Mouse (Mus musculus) embryonic fibroblast, embryonic 13.5 days (primary cell): ENCODE measurements around the gene Dennd6b.

Experiments
- CTCF ChIP-seq: IDR thresholded peaks from 2 replicates; pipeline ENCODE4 v1.5.1; 2011; ENCODE audit warnings: mild to moderate bottlenecking, control low read depth, low read length, moderate library complexity, borderline replicate concordance; ENCODE audit not compliant: insufficient read depth
- POLR2A ChIP-seq: IDR thresholded peaks from 2 replicates; pipeline ENCODE4 v1.6.1; 2011; ENCODE audit warnings: low read depth, mild to moderate bottlenecking, control low read depth, low read length, moderate library complexity

- TF ChIP-seq CTCF (no peak), POLR2A (no peak)
Measured at GRCm38 (mm10) chr15:89174889-89175339, 21.4 kb downstream of the Dennd6b start.
